Mouse (Mus musculus) adrenal gland (tissue): ENCODE results near the gene Akr1b8.
"Not testable (repeated sequence)": the region's sequence is repeated elsewhere in the genome, so short reads cannot be mapped to it uniquely, and the experiment has no call there.

ENCODE experiments used
- intact Hi-C: fragments of 180-260 bp; cut with DNase I; formaldehyde crosslinking; loops from one replicate; pipeline ENCODE4 v1.15.1; 2025

The Akr1b8 gene

DNA sequence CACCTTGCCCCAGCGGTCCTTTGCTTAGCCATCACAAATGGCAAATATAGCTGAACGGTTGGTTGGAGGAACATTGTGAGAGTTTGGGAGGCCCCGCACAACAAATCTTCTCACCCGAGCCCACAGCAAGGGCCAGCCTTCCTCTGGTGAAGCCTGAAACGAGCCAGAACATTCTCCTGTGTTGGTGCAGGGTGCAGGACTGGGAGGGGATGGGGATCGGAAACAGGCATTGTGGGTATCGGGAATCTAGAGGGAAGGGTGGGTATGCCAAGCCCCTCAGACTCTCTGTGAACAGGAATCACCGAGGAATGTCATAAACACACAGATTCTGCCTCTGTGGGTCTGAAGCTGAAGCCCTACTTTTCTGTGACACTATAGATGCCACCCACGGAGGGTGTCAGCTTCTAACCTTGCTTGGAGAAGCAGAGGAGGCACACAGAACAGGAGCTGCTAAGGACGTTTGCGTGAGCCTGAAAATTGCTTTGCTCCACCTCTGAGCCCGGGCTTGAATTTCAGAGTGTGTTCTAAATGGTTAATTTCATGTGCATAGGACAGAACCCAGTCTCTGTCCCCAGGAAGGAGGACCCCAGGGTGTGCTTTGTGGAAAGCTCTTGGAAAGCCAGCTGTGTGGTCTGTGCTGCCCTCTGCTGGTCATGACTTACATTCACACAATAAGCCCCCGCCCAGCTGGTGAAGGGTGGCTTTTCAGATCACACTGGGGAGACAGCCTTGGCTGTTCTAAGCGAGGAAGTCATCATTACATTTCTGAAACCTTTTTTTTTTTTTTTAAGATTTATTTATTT is 7.6 kb upstream of the Akr1b8 start:
- intact Hi-C loops, result loop anchor here (1.0 kb wide), 1 partner anchor 53 kb away; no protein-coding TSS in a partner anchor

DNA sequence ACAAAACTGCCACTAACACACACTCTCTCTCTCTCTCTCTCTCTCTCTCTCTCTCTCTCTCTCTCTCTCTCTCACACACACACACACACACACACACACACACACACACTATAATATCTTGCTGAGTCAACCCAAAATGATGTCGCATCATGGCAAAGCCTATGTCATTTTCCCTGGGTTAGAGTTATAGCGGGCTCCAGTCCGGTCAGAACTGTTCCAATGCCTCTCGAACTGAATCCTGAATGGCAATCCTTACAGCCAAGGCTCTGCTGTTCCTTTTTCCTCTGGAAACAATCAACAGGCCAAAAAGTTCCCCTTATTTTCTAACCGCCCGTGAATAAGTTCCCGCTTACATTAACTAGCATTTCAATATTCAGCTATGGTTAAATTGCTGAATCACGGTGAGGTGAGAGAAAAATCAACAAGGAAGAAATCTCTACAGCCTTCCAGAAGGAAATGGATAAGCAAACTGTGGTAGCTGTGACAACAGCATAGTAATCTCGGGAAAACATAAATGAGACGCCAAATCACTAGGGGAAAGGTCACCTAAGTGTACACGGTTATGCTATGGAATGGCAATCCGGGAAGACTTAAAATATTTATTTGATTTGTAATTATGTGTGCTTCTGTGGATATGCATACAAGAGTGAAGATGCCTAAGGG is 3.8 kb upstream of the Akr1b8 start:
- intact Hi-C loops, result no loop called here

DNA sequence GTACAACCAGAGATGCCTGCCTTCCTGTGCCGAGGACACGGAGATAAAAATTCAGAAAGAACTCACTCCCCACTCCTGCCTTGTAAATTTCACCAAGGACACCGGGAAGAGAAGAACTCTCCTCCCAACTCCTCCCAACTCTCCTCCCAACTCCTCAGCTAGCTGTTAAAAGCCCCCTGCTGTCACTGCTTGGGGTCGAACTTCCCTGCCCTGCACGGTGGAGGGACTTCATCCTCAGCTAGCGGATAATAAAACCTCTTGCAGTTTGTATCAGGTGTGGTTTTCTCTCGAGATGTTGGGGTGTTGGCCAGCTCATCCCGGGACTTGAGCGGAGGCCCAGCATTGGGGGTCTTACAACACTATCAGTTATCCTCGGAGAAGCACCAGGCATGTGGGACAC is 2.4 kb upstream of the Akr1b8 start:
- intact Hi-C loops, result not testable (repeated sequence)

DNA sequence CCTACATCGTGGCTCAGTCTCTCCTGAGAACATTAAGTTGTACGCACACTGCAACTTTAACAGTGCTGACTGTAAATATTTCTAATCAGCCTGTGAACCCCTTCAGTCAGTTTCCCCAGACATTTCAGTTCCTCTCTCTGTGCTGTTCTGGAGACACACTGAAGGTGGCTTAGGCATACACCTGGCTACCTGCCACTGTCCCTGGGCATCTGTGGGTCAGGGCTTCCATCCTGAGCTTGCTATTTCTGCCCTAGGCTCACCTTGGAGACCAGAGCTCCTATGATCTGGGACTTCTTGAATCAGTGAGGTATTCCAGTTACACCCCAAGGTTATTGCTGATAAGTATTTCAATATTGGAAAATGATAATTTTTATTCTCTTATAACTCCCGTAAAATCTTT is 1.5 kb upstream of the Akr1b8 start:
- intact Hi-C loops, result no loop called here

DNA sequence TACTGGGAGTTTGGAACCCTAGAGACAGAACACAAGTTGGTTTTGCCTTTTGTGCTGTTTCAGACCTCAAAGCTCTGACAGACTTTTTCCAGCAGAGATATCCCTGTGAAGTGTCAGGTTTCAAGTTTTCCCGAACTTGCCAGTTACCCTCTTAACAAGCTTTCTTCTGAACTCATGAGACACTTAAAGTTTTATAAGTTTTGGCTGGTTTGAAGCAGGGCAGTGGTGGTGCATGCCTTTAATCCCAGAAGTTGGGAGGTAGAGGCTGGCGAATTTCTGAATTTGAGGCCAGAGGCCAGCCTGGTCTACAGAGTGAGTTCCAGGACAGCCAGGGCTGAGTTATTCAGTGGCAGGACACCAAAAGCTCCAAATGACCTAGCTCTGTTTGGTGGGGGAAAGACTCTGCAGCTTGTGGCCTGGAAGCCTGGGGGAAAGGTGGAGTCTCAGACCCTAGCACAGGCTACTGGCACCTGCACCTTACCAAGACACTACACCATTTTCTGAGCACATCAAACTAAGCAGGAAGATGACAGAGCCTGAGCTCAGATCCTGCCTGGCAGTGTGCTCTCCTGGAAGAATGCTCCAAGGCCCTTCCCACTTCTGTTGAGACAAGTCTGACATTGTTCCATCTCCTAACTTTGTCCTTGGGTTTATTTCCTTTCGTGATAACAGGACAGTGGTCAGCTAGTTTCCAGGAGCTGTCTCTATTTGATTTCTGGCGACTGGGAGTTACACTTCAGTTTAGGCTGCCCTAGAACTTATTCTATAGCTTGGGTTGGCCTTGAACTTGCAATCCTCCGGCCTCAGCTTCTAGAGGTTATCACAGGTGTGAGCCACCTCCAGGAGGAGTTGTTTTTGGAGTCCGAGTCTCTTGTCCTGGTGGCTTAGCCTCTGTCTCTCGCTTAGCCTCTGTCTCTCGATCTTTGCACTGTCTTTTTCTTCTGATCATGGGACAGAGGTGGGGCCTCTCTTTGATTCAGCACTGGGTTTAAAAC is 732 bp downstream of the Akr1b8 start:
- intact Hi-C loops, result no loop called here

DNA sequence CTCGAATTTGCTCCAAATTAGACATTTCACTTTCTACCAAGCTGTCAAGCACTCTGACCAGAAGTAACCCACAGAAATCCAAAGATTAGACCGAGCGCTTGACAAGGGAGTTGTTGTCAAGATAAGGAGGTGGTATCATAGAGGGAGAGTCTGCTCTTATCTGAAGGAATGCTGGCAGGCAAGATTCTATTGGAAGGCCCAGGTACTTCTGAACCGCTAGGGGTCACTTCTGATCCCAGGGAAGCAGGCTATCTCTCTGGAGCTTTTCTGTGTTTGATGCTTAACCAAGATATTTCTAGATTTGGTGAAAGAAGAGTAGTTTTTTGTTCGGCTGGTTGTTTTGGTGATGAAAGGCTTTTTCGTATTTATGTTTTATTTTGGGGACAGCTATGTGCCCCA is 1.4 kb downstream of the Akr1b8 start:
- intact Hi-C loops, result no loop called here

DNA sequence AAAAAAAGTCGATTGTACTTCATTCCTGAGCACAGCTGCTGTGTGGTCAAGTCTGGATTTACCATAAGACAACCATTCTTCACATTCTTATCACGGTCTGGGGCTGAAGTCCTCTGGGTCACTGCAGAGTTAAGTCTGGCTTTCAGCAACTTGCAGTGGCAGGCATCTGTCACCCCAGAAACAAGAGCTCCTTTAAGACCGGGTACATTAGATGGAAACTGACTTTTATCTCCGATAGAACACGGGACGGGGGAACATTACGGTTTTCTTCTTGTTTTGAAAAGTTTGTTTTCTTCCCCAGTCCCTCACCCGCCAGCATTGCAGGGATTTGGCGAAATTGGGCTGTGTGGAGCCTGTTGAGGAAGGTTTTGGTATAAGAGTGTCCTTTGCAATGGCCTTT is 1.9 kb downstream of the Akr1b8 start:
- intact Hi-C loops, result no loop called here

DNA sequence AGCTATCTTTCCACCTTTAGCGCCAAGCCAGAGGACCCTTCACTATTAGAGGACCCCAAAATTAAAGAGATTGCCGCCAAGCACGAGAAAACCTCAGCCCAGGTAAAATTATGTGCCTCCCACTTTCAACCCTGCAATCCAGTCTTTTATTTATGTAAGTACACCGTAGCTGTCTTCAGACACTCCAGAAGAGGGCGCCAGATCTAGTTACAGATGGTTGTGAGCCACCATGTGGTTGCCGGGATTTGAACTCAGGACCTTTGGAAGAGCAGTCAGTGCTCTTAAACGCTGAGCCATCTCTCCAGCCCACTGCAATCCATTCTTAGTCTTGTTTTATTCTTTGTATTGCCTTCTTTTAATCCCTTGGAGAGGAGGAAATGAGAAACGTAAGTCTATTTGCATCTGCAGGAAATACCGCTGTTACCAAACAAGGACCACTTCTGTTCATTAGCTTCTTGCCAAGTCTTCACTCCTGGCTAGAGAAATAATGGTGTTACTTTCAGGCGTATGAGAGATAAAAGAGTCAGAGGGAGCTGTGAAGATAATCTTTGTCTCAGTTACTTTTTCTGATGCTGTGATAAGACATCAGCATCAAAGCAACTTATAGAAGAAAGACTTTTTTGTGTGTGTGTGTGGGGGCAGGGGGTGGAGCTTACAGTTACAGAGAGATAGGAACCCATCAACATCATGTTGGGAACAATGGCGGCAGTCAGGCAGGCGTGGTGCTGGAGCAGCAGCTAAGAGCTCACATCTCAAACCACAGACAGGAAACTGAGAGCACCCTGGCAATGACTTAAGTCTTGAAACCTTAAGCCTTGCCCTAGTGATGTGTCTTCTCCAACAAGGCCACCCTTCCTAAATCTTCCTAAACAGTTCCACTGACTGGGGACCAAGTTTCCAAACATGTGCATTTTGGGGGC is 10.6 kb downstream of the Akr1b8 start:
- intact Hi-C loops, result no loop called here

DNA sequence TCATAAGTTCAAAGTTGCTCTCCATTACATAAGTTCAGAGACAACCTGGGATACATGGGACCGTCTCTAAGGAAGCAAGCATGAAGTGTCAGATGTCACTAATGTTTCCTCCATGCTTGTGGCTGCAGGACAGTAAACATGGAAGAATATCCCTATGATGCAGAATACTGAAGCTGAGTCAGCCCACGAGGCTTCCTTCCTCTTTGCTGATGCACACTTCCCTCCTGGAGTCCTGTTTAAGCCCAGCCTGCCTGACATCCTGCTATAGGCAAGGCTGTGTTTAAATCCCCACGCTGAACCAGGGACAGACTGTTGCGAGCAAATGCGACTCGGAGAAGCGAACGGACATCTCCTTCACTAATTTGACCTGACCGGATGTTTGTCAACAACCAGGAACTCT is 14.1 kb downstream of the Akr1b8 start:
- intact Hi-C loops, result no loop called here

DNA sequence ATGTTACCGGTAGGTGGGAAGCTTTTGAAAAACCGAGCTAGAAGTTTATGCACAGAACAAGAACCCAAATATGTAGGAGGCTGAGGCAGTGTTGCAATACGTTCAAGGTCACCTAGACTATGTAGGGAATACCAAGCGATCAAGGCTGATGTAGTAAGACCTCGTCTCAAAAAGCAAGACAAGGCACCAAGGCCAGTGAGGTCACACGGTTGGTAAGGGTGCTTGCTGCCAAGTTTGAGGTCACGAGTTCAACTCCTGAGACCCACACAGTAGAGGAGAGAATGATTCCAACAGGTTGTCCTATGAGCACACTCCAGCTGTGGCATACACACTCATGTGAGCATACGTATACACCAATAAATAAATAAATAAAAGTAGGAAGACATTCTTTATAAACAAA is 16.2 kb downstream of the Akr1b8 start:
- intact Hi-C loops, result loop anchor here (5.0 kb wide), 1 partner anchor 77 kb away; no protein-coding TSS in a partner anchor

DNA sequence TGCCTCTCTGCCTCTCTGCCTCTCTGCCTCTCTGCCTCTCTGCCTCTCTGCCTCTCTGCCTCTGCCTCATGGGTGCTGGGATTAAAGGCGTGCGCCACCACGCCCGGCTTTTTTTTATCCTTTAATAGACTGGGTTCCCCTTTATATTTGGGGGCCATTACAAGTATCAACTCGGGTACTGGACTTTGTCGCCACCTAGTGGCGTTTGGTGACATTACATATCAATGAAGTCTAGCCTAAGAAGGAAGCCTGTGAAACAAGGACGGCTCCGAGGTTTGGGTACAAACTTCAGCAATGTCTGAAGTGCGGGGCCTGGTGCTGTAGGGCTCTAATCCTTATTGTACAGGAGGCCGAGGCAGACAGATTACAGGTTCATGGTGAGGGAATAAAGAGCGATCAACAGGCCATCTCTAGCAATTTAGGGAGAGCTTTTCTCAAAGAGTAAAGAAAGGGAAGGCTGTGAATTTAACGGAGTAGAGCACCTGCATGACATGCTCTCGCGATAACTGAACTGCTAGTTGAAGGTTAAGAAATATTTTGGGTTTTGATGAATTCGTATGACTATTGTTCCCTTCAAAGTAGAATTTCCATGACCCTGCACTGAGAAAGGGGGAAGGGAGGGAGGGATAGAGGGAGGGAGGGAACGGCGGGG is 17.9 kb downstream of the Akr1b8 start:
- intact Hi-C loops, result loop anchor here (5.0 kb wide), 1 partner anchor 75 kb away; no protein-coding TSS in a partner anchor

DNA sequence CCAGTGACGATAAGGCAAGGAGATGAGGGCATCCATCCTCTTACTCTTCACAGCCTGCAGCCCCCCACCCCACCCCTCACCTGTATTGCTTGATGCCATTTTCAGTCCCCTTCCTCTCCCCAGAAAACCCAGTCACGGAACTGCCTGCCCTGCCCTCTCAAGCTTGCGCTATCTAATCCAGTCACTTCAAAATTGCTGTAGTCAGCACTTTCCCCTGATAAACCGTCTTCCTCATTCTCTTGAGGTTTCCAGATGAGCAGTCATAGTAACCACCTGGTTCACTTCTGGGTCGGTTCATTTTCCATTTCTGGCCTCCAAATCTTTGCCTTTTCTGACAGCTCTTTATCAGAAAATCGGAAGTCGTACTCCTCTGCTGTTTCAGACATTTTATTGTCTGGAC is 19.9 kb downstream of the Akr1b8 start:
- intact Hi-C loops, result loop anchor here (5.0 kb wide), 1 partner anchor 73 kb away; no protein-coding TSS in a partner anchor

DNA sequence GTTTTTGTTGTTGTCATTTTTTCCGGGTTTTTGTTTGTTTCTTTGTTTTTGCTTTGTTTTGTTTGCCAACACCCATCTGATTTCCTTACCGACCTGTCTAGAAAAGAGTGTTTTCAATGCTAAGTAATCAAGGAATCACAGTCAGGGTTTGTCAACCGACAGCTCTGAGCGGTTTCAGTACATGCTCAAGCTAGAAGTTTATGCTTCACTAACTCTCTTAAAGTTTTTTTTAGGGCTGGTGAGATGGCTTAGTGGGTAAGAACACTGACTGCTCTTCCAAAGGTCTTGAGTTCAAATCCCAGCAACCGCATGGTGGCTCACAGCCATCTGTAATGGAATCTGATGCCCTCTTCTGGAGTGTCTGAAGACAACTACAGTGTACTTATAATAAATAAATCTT is 22.0 kb downstream of the Akr1b8 start:
- intact Hi-C loops, result not testable (repeated sequence)

DNA sequence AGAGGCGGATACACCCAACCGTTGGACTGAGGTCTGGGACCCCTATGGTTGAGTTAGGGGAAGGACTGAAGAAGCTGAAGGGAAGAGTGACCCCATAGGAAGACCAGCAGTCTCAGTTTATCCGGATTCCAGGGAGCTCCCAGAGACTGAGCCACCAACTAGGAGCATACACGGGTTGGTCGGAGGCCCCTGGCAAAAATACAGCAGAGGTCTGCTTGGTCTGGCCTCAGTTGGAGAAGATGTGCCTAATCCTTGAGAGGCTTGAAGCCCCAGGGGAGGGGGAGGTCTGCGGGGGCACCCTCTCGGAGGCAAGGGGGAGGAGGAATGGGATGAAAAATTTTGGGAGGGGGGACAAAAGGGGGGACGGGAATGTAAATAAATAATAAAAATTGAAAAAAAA is 29.5 kb downstream of the Akr1b8 start:
- intact Hi-C loops, result no loop called here

DNA sequence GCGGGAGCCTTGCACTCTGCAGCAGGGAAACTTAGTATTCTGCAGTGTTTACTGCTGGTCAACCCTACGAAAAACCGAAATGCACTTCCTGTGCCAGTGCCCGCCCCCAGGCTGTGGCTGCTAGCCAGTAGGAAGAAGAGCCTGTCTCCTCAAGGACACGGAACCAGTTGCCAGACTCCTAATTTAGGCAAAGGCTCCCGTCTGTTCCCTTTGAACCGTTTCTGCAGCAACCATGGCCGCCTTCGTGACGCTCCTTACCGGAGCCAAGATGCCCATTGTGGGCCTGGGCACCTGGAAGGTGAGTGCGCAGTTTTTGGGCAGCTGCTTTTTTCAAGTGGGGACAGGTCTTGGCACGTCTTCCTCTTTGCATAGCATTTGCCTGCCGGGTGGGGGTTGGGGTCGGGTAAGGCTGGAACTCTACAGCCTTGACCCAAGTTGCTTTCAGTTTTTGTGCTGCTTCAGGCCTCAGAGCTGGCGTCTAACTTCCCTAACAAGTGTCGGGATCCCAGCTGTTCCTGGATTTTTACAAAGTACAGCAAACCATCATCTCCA is 30.3 kb downstream of the Akr1b8 start, which contains the start of gene Akr1b10:
Gene Akr1b10 (plus strand): TSS at position 109 of the 552 bp plus-strand sequence.
- intact Hi-C loops, result no loop called here

DNA sequence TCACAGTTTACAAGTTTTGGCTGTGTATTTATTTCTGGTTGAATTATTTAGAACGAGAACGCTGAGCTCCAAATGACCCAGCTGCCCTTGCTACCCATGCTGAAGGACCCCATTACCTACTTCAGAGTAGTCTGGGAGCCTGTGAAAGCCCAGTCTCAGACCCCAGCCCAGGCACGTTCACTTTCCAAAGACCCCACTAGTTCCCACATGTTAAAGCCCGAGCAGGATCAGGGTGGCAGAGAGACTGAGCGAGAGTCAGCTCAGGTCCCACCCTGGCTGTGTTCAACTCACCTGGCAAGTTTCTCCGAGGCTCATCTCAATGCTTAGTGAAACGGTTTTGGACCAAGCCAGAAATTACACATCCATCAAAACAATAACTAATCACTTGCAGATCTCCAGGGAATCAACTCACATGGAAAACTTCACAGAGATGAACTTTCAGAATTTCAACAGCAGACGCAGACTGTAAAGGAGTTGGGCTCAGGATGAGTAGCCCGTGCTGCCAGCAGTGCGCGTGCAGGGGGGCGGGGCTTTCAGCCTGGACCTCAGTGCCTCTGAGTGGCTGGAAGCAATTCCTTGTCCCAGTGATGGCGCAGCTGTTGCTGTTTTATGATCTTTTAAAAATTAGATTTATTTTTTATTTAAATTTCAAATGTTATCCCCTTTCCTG is 30.9 kb downstream of the Akr1b8 start:
- intact Hi-C loops, result no loop called here

DNA sequence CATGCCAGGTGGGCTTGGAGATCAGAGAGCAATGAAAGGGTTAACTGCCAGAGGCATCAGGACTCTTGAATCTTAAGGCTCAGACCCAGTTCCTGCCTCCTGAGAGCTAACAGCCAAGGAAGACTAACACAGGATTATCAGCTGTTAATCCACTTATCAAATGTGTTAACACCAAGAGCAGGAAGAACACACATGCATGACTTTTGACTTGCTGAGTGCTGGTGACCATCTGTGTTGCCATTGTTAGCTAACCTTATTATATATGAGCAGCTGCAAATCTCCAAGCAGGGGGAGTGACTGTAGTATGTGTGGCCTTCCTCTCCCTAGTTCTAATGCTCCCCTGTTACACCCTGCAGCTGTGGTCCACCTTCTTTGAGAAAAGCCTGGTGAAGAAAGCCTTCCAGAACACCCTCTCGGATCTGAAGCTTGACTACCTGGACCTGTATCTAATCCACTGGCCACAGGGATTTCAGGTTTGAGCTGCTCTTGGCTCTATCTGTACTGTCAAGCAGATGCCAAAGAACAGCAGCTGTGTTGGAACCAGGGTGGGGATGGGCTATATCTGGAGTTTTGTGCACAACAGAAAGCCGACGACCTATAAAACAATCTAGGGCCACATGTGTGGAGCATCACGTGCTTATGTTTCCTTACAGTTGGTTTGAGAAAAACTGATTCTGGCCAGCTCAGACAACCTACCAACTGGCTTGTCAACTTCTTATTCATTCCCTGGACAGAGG is 34.7 kb downstream of the Akr1b8 start:
- intact Hi-C loops, result no loop called here

DNA sequence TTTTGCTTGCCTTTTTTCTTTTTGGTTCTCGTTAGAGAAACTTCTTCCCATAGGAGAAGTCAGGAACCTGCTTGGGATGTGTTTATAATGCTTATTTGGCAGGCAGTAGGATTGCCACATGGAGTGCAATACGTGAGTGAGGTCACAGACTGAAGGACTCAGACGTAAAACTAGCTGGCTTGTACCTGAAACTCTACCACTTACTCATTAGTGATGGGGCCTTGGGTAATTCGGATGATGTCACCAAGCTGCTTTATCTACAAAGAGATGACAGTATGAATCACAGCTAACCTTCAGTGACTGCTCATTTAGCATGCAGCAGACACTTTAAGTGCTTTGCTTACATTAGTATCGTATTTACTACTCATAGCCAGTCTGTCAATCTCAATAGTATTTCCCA is 42.0 kb downstream of the Akr1b8 start:
- intact Hi-C loops, result no loop called here
